ENCODE assay signal across 14 mouse cellular contexts in genomic region chr15:43942002-43942660, GRCm38 (mm10).
A peak's percentile ranks its signal among the peaks of the same experiment; 100 is the strongest.
DNase-seq lines count a peak whose midpoint lies in the region; ATAC-seq and TF ChIP-seq lines count a peak whose summit lies in the region.
"Had no signal": no experiment of that assay in that cellular context is flagged by ENCODE, and none has a peak within 500 bp of the region (broad histone marks: within the 10 kb centered on the region; RNA-seq: fewer than 3 reads in every experiment).

No protein-coding gene starts in this region.

- H3K9me3 ChIP-seq in midbrain, embryonic 14.5 days (ENCODE audit: control insufficient read depth, low read length): no peaks in the 10 kb centered on the region

- ATAC-seq in midbrain, embryonic 14.5 days (ENCODE audit: low FRiP score, low TSS enrichment): peak; percentile 59; the same call in 1 of the 2 replicates

- no peak overlapping the region for H3K27ac ChIP-seq in midbrain, embryonic 14.5 days (replicated peaks; ENCODE audit: low read depth, low read length)
- H3K27ac ChIP-seq: left cerebral cortex, adult 2 months had no signal

- peaks cover 12% of the 10 kb centered on the region; the same call in 1 of the 2 replicates for H3K4me1 ChIP-seq in midbrain, embryonic 14.5 days (ENCODE audit: control insufficient read depth, insufficient read depth, low read length)

- no peak overlapping the region for H3K4me3 ChIP-seq in midbrain, embryonic 14.5 days (replicated peaks; ENCODE audit: low read depth, low read length)
- H3K4me3 ChIP-seq: left cerebral cortex, adult 2 months had no signal

- DNase-seq in layer of hippocampus, adult 9-11 months: peak; percentile 27
- DNase-seq in layer of hippocampus, adult 9-10 months (ENCODE audit: low spot score): no peak
- DNase-seq in brain, embryonic 14.5 days (ENCODE audit: low read depth): peak; percentile 85
- peak; percentile 14 for DNase-seq in forelimb bud, embryonic 11.5 days (ENCODE audit: low read depth, low spot score)
- peak; percentile 73 for DNase-seq in midbrain, embryonic 14.5 days
- no peak for DNase-seq in right cerebral cortex, postnatal 14 days
- DNase-seq in thymus, postnatal 0 days (ENCODE audit: low spot score): no peak
- no peak for DNase-seq in lung, adult 18-20 months
- DNase-seq: cerebellum, postnatal 25 days; gastrocnemius, postnatal 10 days; lung, postnatal 10 days had no signal

- H3K27me3 ChIP-seq in midbrain, embryonic 14.5 days (ENCODE audit: control insufficient read depth, insufficient read depth, low read length): no peaks in the 10 kb centered on the region
- H3K27me3 ChIP-seq: CH12.LX had no signal

- no peak for TF ChIP-seq CTCF in brain, embryonic 14.5 days (IDR thresholded peaks at IDR 0.05; ENCODE audit: borderline replicate concordance, extremely low read depth, insufficient read depth, insufficient read length)

- H3K36me3 ChIP-seq in midbrain, embryonic 14.5 days (ENCODE audit: control insufficient read depth, insufficient read depth, low read length): no peaks in the 10 kb centered on the region

- no peak overlapping the region for H3K9ac ChIP-seq in midbrain, embryonic 14.5 days (replicated peaks; ENCODE audit: low read length)

- H3K4me2 ChIP-seq in midbrain, embryonic 14.5 days (ENCODE audit: low read length): no peak overlapping the region
- H3K4me2 ChIP-seq: liver, embryonic 11.5 days had no signal

- TF ChIP-seq POLR2A in brain, embryonic 14.5 days (IDR thresholded peaks at IDR 0.05; ENCODE audit: borderline replicate concordance, extremely low read depth, insufficient read depth, insufficient read length, poor library complexity, severe bottlenecking): no peak

- WGBS in midbrain, embryonic 14.5 days: 45% methylated on average over 2 of the region's 2 CpGs

Comparison
In these comparisons a context has a peak if more than half of its experiments do, and no peak if none do; other contexts are left out.
1. DNase-seq: peak in layer of hippocampus, adult 9-11 months (single experiment), brain, embryonic 14.5 days (single experiment), forelimb bud, embryonic 11.5 days (single experiment) and midbrain, embryonic 14.5 days (single experiment); none in layer of hippocampus, adult 9-10 months (single experiment), right cerebral cortex, postnatal 14 days (single experiment), thymus, postnatal 0 days (single experiment) and lung, adult 18-20 months (0 of 2).